Mouse (Mus musculus): Measurements from ENCODE around the gene Srl.

DNA sequence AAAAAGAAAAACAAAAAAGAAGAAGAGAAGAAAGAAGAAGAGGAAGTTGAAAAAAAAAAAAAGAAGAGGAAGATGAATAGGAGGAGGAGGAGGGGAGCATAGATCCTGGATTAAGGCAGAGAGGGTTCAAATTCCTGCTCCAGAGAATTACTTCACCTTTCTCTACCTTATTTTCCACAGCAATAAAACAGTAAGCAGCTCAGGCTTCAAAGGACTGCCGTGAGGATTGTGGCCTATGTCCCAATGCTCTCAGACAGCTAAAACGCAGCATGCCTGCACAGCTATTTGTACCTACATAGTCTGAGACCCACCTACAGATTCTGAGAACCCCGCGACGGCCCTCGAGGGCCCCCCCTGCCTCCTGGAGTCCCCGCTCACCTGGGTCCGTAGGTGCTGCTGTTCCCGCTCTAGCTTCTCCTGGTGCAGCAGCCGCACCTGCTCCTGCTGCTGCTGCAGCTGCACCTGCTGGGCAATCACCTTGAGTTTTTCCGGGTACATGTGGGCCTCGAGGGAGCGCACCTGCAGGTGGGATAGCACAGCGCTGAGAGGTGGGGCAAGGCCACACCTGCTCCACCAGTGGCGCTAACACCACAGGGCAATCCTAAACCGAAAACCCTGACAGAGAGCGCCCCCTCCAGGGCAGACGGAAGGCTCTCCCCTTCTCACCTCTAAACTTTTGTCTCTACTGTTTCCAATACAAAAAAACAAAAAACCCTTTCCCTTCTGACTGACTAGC lies 7.5 kb upstream of the Srl start:
- TF ChIP-seq CTCF (IDR thresholded peaks at IDR 0.05; ENCODE audit: extremely low read depth, insufficient read depth, insufficient read length, insufficient replicate concordance) (0 out of 2 replicates have a peak, but pooled peaks have one; percentile 1), POLR2A (IDR thresholded peaks at IDR 0.05; ENCODE audit: low read depth, low read length) (no peak)
